Mouse (Mus musculus) forebrain, embryonic 16.5 days (tissue): Measurements from ENCODE around the gene Nanog. TPM values are rescaled to one million over a fixed set of nuclear protein-coding genes. Genes with fewer than 3 reads are reported as not detected.
A peak's percentile ranks its signal among the peaks of the same experiment; 100 is the strongest.

Experiments
- ATAC-seq: fragments of 200-750 bp; cut with Nextera tagmentation; 2 replicates; pipeline ENCODE4 v1.8.0; 2017; ENCODE audit warnings: mild to moderate bottlenecking, moderate library complexity
- H3K27ac ChIP-seq: fragments of 300-500 bp; sonication (generic); 2 replicates; pipeline ENCODE4 v1.5.1; 2014; ENCODE audit warnings: low read length, control low read depth
- H3K27me3 ChIP-seq: fragments of 300-500 bp; sonication (generic); replicated peaks from 2 replicates; pipeline ENCODE4 v1.6.1; 2014; ENCODE audit warnings: low read length; ENCODE audit not compliant: control insufficient read depth, insufficient read depth
- H3K36me3 ChIP-seq: fragments of 300-500 bp; sonication (generic); 2 replicates; pipeline ENCODE4 v1.6.1; 2014; ENCODE audit not compliant: control insufficient read depth, insufficient read depth
- H3K4me1 ChIP-seq: fragments of 300-500 bp; sonication (generic); replicated peaks from 2 replicates; pipeline ENCODE4 v1.6.1; 2014; ENCODE audit warnings: low read length; ENCODE audit not compliant: control insufficient read depth, insufficient read depth
- H3K4me2 ChIP-seq: fragments of 300-500 bp; sonication (generic); 2 replicates; pipeline ENCODE4 v1.6.1; 2014; ENCODE audit warnings: mild to moderate bottlenecking, low read length, control low read depth
- H3K4me3 ChIP-seq: fragments of 300-500 bp; sonication (generic); replicated peaks from 2 replicates; pipeline ENCODE4 v1.5.1; 2014; ENCODE audit warnings: mild to moderate bottlenecking, low read length, control low read depth
- H3K9ac ChIP-seq: fragments of 300-500 bp; sonication (generic); replicated peaks from 2 replicates; pipeline ENCODE4 v1.6.1; 2014; ENCODE audit warnings: low read depth, low read length, control low read depth
- H3K9me3 ChIP-seq: fragments of 300-500 bp; sonication (generic); 2 replicates; pipeline ENCODE4 v1.6.1; 2016; ENCODE audit warnings: low read length; ENCODE audit not compliant: control insufficient read depth
- WGBS: fragments of 180-500 bp; shearing (Covaris S2); extraction: QIAGEN DNeasy Blood & Tissue Kit; methylation state at CpG from one replicate; pipeline ENCODE4 v1.1.7; 2014; 5-methylcytosine and 5-hydroxymethylcytosine counted together
- polyA plus RNA-seq: library from polyadenylated mRNA; unstranded; fragments of >200 nt; fragmentation: Nextera tagmentation; extraction: Ambion mirVana; gene quantifications from 2 replicates; pipeline ENCODE4 v1.2.1, GENCODE M21; 2015

Nanog gene
- polyA plus RNA-seq, 1 experiment from 2014 or later = 0.13 TPM

DNA sequence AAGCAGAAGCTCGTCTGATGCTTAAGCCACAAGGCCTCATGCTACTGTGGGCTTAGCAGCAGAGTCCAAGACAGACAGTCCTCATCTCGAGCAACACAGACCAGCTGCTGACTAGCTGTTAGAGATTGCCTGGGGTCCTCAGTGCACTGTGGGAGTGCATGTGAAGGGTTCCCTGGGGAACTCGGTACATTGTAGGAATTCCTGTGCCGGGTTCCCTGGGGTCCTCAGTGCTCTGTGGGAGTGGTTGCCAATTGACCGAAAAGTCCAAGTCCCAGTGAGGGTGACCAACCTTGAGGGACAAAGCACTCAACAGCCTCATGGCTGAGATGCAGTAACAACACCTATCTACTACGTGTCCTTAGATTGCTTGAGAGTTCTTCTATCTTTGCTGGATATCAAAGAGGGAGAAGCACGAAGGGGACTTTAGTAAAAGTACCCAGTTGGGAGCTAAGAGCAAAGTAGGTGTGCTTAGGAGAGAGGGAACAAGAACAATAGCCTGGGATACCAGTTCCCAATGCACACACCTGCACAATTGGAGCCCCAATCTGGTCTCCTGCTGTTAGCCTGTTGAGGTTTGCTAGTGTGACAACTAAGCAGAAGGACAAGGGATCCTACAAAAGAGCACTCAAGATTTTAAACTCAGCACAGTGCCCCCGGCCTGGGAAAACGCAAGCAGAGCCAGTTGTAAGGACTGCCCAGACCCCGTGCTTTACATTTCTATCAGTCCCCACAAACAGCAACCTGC is 37.4 kb downstream of the Nanog start:
- Histone ChIP-seq H3K4me3 (no peak overlapping the region), H3K4me1 (peaks cover 17% of the 10 kb centered on the region), H3K27ac (no peak overlapping the region), H3K9me3 (no peaks in the 10 kb centered on the region), H3K4me2 (no peak overlapping the region), H3K27me3 (peaks cover 14% of the 10 kb centered on the region; the same call in 1 of the 2 replicates), H3K9ac (no peak overlapping the region), H3K36me3 (no peaks in the 10 kb centered on the region)
- 32% methylated on average over 10 of the region's 10 CpGs for WGBS
- no peak for ATAC-seq

- Histone ChIP-seq H3K9me3 (no peaks in the 10 kb centered on the region), H3K36me3 (no peaks in the 10 kb centered on the region), H3K4me2 (no peak overlapping the region), H3K27ac (no peak overlapping the region), H3K9ac (no peak overlapping the region), H3K4me1 (no peaks in the 10 kb centered on the region), H3K27me3 (no peaks in the 10 kb centered on the region), H3K4me3 (no peak overlapping the region)
- ATAC-seq = no peak
- WGBS = 73% methylated on average over 6 of the region's 6 CpGs
Observed at GRCm38 (mm10) chr6:122750579-122750978, 43.3 kb downstream of the Nanog start.

- Histone ChIP-seq H3K9me3 (no peaks in the 10 kb centered on the region), H3K9ac (no peak overlapping the region), H3K27me3 (no peaks in the 10 kb centered on the region), H3K27ac (no peak overlapping the region), H3K4me2 (no peak overlapping the region), H3K36me3 (no peaks in the 10 kb centered on the region), H3K4me3 (no peak overlapping the region), H3K4me1 (no peaks in the 10 kb centered on the region)
- ATAC-seq = no peak
- 70% methylated on average over 2 of the region's 2 CpGs for WGBS
Observed at GRCm38 (mm10) chr6:122755913-122756312, 48.6 kb downstream of the Nanog start.

- WGBS = 50% methylated on average over 5 of the region's 5 CpGs
- H3K36me3 ChIP-seq = no peaks in the 10 kb centered on the region
- no peaks in the 10 kb centered on the region for H3K4me1 ChIP-seq
- no peak overlapping the region for H3K4me3 ChIP-seq
- no peaks in the 10 kb centered on the region for H3K9me3 ChIP-seq
- no peaks in the 10 kb centered on the region for H3K27me3 ChIP-seq
- no peak for ATAC-seq
- H3K27ac ChIP-seq = no peak overlapping the region
- H3K4me2 ChIP-seq = no peak overlapping the region
- no peak overlapping the region for H3K9ac ChIP-seq
Observed at GRCm38 (mm10) chr6:122758732-122759131, 51.4 kb downstream of the Nanog start.

- H3K4me2 ChIP-seq = peak overlapping the region; percentile 53
- H3K9me3 ChIP-seq = no peaks in the 10 kb centered on the region
- H3K27me3 ChIP-seq = no peaks in the 10 kb centered on the region
- peak overlapping the region; percentile 53 for H3K9ac ChIP-seq
- H3K4me1 ChIP-seq = peaks cover 3% of the 10 kb centered on the region; the same call in 1 of the 2 replicates
- ATAC-seq = peak; percentile 79
- H3K36me3 ChIP-seq = no peaks in the 10 kb centered on the region
- peak overlapping the region; percentile 51 for H3K4me3 ChIP-seq
- WGBS = under 1% methylated on average over 11 of the region's 11 CpGs
- peak overlapping the region; percentile 67; the same call in 1 of the 2 replicates for H3K27ac ChIP-seq
Observed at GRCm38 (mm10) chr6:122761011-122761599, 53.8 kb downstream of the Nanog start.

- Histone ChIP-seq H3K9ac (no peak overlapping the region; the same call in 1 of the 2 replicates), H3K4me3 (no peak overlapping the region), H3K27ac (no peak overlapping the region), H3K36me3 (no peaks in the 10 kb centered on the region), H3K4me1 (peaks cover 4% of the 10 kb centered on the region; the same call in 1 of the 2 replicates), H3K4me2 (no peak overlapping the region), H3K27me3 (no peaks in the 10 kb centered on the region), H3K9me3 (no peaks in the 10 kb centered on the region)
- no peak for ATAC-seq
Observed at GRCm38 (mm10) chr6:122761901-122762300, 54.6 kb downstream of the Nanog start.

GRCm38 (mm10) chr6:122762480-122762879 is 55.2 kb downstream of the Nanog start:
- no peaks in the 10 kb centered on the region for H3K9me3 ChIP-seq
- H3K4me3 ChIP-seq = no peak overlapping the region
- no peak overlapping the region for H3K9ac ChIP-seq
- no peaks in the 10 kb centered on the region for H3K36me3 ChIP-seq
- H3K27me3 ChIP-seq = no peaks in the 10 kb centered on the region
- H3K4me2 ChIP-seq = no peak overlapping the region
- 73% methylated on average over 3 of the region's 3 CpGs for WGBS
- H3K4me1 ChIP-seq = peaks cover 4% of the 10 kb centered on the region; the same call in 1 of the 2 replicates
- no peak for ATAC-seq
- no peak overlapping the region for H3K27ac ChIP-seq

- Histone ChIP-seq H3K27ac (no peak overlapping the region), H3K4me3 (no peak overlapping the region)
- 83% methylated on average over 11 of the region's 11 CpGs for WGBS
Observed at GRCm38 (mm10) chr6:122762952-122763700, 55.8 kb downstream of the Nanog start.

DNA sequence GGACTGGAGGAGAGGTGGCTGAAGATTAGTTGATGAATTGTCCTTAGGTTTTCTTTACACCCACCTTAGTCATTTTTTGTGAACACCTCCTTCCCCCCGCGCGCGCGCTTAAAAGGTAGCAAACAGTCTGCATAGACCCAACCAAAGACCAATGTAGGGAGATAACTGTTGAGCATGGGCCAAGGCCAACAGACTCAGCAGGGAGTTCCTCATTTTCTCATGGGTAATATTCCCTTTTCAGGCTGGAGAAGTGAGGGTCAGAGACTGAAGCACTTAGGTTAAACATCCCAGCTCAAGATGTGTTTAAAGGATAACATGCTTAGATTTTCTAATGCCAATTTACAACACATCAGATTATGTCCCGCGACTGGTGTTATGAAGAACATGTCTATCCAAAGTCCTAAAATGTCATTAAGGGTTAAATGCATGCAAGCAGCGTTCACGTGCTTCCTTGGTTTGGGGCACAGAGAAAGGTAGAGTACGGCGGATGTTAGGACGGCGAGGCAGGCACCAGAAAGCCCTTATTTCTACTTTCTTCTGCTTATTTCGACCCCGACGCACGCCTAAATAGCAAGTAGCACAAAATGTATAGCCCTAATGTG is 56.7 kb downstream of the Nanog start:
- H3K9me3 ChIP-seq = no peaks in the 10 kb centered on the region
- H3K27ac ChIP-seq = peak overlapping the region; percentile 84
- 33% methylated on average over 17 of the region's 17 CpGs for whole genome bisulfite sequencing
- ATAC-seq = peak; percentile 24
- peak overlapping the region; percentile 65 for H3K9ac ChIP-seq
- H3K36me3 ChIP-seq = no peaks in the 10 kb centered on the region
- H3K4me2 ChIP-seq = peak overlapping the region; percentile 62
- H3K27me3 ChIP-seq = no peaks in the 10 kb centered on the region
- H3K4me1 ChIP-seq = peaks cover 4% of the 10 kb centered on the region; the same call in 1 of the 2 replicates
- H3K4me3 ChIP-seq = peak overlapping the region; percentile 54

More at GRCm38 (mm10) chr6:122762952-122763700, 55.8 kb downstream of the Nanog start:
- H3K9me3 ChIP-seq = no peaks in the 10 kb centered on the region
- no peaks in the 10 kb centered on the region for H3K36me3 ChIP-seq
- H3K27me3 ChIP-seq = no peaks in the 10 kb centered on the region
- no peak for ATAC-seq
- H3K4me1 ChIP-seq = peaks cover 4% of the 10 kb centered on the region; the same call in 1 of the 2 replicates
- H3K4me2 ChIP-seq = no peak overlapping the region
- H3K9ac ChIP-seq = no peak overlapping the region
